Mouse (Mus musculus) embryonic facial prominence, embryonic 11.5 days (tissue): ENCODE results near the gene Rbks. TPM values are rescaled to one million over a fixed set of nuclear protein-coding genes. Genes with fewer than 3 reads are reported as not detected.

Experiments
- ATAC-seq: fragments of 200-750 bp; cut with Nextera tagmentation; replicated peaks from 2 replicates; pipeline ENCODE4 v1.8.0; 2017; ENCODE audit warnings: low read depth; ENCODE audit not compliant: insufficient number of reproducible peaks, low FRiP score, low TSS enrichment
- DNase-seq: peaks from one replicate; pipeline ENCODE4 v3.0.0-alpha.2; 2015; ENCODE audit warnings: low spot score
- H3K27ac ChIP-seq: fragments of 300-500 bp; sonication (generic); replicated peaks from 2 replicates; pipeline ENCODE4 v1.5.1; 2014; ENCODE audit warnings: mild to moderate bottlenecking, low read depth, low read length, control low read depth
- H3K27me3 ChIP-seq: fragments of 300-500 bp; sonication (generic); 2 replicates; pipeline ENCODE4 v1.6.1; 2014; ENCODE audit warnings: mild to moderate bottlenecking, low read length, moderate library complexity, mixed read lengths; ENCODE audit not compliant: control insufficient read depth, insufficient read depth
- H3K36me3 ChIP-seq: fragments of 300-500 bp; sonication (generic); replicated peaks from 2 replicates; pipeline ENCODE4 v1.6.1; 2014; ENCODE audit warnings: low read depth, mild to moderate bottlenecking, low read length, moderate library complexity, mixed read lengths; ENCODE audit not compliant: control insufficient read depth, insufficient read depth
- H3K4me1 ChIP-seq: fragments of 300-500 bp; sonication (generic); 2 replicates; pipeline ENCODE4 v1.6.1; 2014; ENCODE audit warnings: low read length, mixed read lengths; ENCODE audit not compliant: control insufficient read depth, insufficient read depth
- H3K4me2 ChIP-seq: fragments of 300-500 bp; sonication (generic); 2 replicates; pipeline ENCODE4 v1.6.1; 2014; ENCODE audit warnings: low read depth, mild to moderate bottlenecking, control low read depth, low read length, moderate library complexity
- H3K4me3 ChIP-seq: fragments of 300-500 bp; sonication (generic); 2 replicates; pipeline ENCODE4 v1.5.1; 2014; ENCODE audit warnings: low read depth, low read length, control low read depth
- H3K9ac ChIP-seq: fragments of 300-500 bp; sonication (generic); replicated peaks from 2 replicates; pipeline ENCODE4 v1.6.1; 2014; ENCODE audit warnings: mild to moderate bottlenecking, control low read depth, low read length
- H3K9me3 ChIP-seq: fragments of 300-500 bp; sonication (generic); replicated peaks from 2 replicates; pipeline ENCODE4 v1.6.1; 2016; ENCODE audit warnings: mild to moderate bottlenecking, low read length, inconsistent platforms, mixed read lengths; ENCODE audit not compliant: control insufficient read depth
- WGBS: fragments of 180-500 bp; shearing (Covaris S2); extraction: QIAGEN DNeasy Blood & Tissue Kit; methylation state at CpG from one replicate; pipeline ENCODE4 v1.1.7; 2014; 5-methylcytosine and 5-hydroxymethylcytosine counted together
- polyA plus RNA-seq: library from polyadenylated mRNA; unstranded; fragments of >200 nt; fragmentation: Nextera tagmentation; extraction: Ambion mirVana; gene quantifications from 2 replicates; pipeline ENCODE4 v1.2.1, GENCODE M21; 2014

Rbks gene
- 3.0 and 3.2 TPM in 2 replicates for polyA plus RNA-seq

GRCm38 (mm10) chr5:31696971-31697643, at the start of gene Rbks:
Rbks (minus strand) TSS chr5:31697627.
- H3K4me1 ChIP-seq, result 0 out of 2 replicates have a peak, but pooled peaks cover 2% of the 10 kb centered on the region
- 7% methylated on average over 18 of the region's 18 CpGs for WGBS

GRCm38 (mm10) chr5:31742521-31743031, 45.1 kb upstream of the Rbks start:
- DNase-seq (no peak), ATAC-seq (no peak)
- H3K27ac ChIP-seq, result no peak overlapping the region
- no peaks in the 10 kb centered on the region for H3K9me3 ChIP-seq
- H3K4me3 ChIP-seq, result no peak overlapping the region
- WGBS, result 68% methylated on average over 4 of the region's 4 CpGs
- H3K4me1 ChIP-seq, result no peaks in the 10 kb centered on the region
- no peak overlapping the region for H3K9ac ChIP-seq
- no peaks in the 10 kb centered on the region for H3K27me3 ChIP-seq
- no peaks in the 10 kb centered on the region for H3K36me3 ChIP-seq
- no peak overlapping the region for H3K4me2 ChIP-seq

More at GRCm38 (mm10) chr5:31696971-31697643, at the start of gene Rbks:
- Histone ChIP-seq H3K9ac (peak within 1 kb of the TSS; percentile 77), H3K4me2 (peak within 1 kb of the TSS; percentile 57), H3K4me3 (peak within 1 kb of the TSS; percentile 76), H3K9me3 (no peaks in the 10 kb centered on the region), H3K27ac (peak within 1 kb of the TSS; percentile 47), H3K36me3 (no peaks in the 10 kb centered on the region), H3K27me3 (no peaks in the 10 kb centered on the region)
- no peak for DNase-seq
- ATAC-seq, result no peak; the same call in none of the 2 replicates

GRCm38 (mm10) chr5:31741931-31742330, 44.5 kb upstream of the Rbks start:
- ATAC-seq, result no peak
- H3K9ac ChIP-seq, result no peak overlapping the region
- H3K27ac ChIP-seq, result no peak overlapping the region
- no peaks in the 10 kb centered on the region for H3K27me3 ChIP-seq
- H3K9me3 ChIP-seq, result no peaks in the 10 kb centered on the region
- WGBS, result 100% methylated on average over 1 of the region's 1 CpGs
- no peak overlapping the region for H3K4me2 ChIP-seq
- H3K4me1 ChIP-seq, result no peaks in the 10 kb centered on the region
- no peak for DNase-seq
- no peak overlapping the region for H3K4me3 ChIP-seq
- no peaks in the 10 kb centered on the region for H3K36me3 ChIP-seq

- DNase-seq, result no peak
- no peak overlapping the region for H3K9ac ChIP-seq
- H3K9me3 ChIP-seq, result no peaks in the 10 kb centered on the region
- H3K27me3 ChIP-seq, result no peaks in the 10 kb centered on the region
- no peak overlapping the region for H3K27ac ChIP-seq
- H3K36me3 ChIP-seq, result no peaks in the 10 kb centered on the region
- 49% methylated on average over 3 of the region's 3 CpGs for WGBS
- H3K4me2 ChIP-seq, result no peak overlapping the region
- ATAC-seq, result no peak
- no peaks in the 10 kb centered on the region for H3K4me1 ChIP-seq
- no peak overlapping the region for H3K4me3 ChIP-seq
Measured at GRCm38 (mm10) chr5:31732644-31733338, 35.4 kb upstream of the Rbks start.

GRCm38 (mm10) chr5:31727456-31727855, 30.0 kb upstream of the Rbks start:
- 85% methylated on average over 5 of the region's 5 CpGs for WGBS
- H3K27me3 ChIP-seq, result no peaks in the 10 kb centered on the region
- no peaks in the 10 kb centered on the region for H3K36me3 ChIP-seq
- H3K9me3 ChIP-seq, result no peaks in the 10 kb centered on the region
- H3K4me3 ChIP-seq, result no peak overlapping the region
- ATAC-seq (no peak), DNase-seq (no peak)
- H3K4me2 ChIP-seq, result no peak overlapping the region
- H3K4me1 ChIP-seq, result no peaks in the 10 kb centered on the region
- no peak overlapping the region for H3K9ac ChIP-seq
- no peak overlapping the region for H3K27ac ChIP-seq

GRCm38 (mm10) chr5:31725885-31726284, 28.5 kb upstream of the Rbks start:
- no peak for ATAC-seq
- Histone ChIP-seq H3K27me3 (no peaks in the 10 kb centered on the region), H3K4me1 (no peaks in the 10 kb centered on the region), H3K4me2 (no peak overlapping the region), H3K9ac (no peak overlapping the region), H3K4me3 (no peak overlapping the region), H3K9me3 (no peaks in the 10 kb centered on the region), H3K27ac (no peak overlapping the region), H3K36me3 (no peaks in the 10 kb centered on the region)
- DNase-seq, result no peak
- 79% methylated on average over 2 of the region's 2 CpGs for WGBS

- Histone ChIP-seq H3K4me3 (no peak overlapping the region), H3K27ac (no peak overlapping the region), H3K4me2 (no peak overlapping the region), H3K36me3 (no peaks in the 10 kb centered on the region), H3K9me3 (no peaks in the 10 kb centered on the region), H3K27me3 (no peaks in the 10 kb centered on the region), H3K4me1 (no peaks in the 10 kb centered on the region), H3K9ac (no peak overlapping the region)
- DNase-seq, result no peak
- 75% methylated on average over 6 of the region's 6 CpGs for WGBS
- ATAC-seq, result no peak
Measured at GRCm38 (mm10) chr5:31724519-31724918, 27.1 kb upstream of the Rbks start.
